ENCODE assay signal across 13 mouse cellular contexts in genomic region chr12:33153131-33153530, GRCm38 (mm10).
"Had no signal": no experiment of that assay in that cellular context is flagged by ENCODE, and none has a peak within 500 bp of the region (broad histone marks: within the 10 kb centered on the region; RNA-seq: fewer than 3 reads in every experiment).

No protein-coding gene starts in this region.

- H3K9ac ChIP-seq: midbrain, embryonic 15.5 days; neural tube, embryonic 12.5 days had no signal

- DNase-seq: kidney, adult 8-10 months; kidney, postnatal 25 days; layer of hippocampus, postnatal 36 days; lung, adult 2 months; lung, postnatal 36 days; thymus, adult 18-20 months; thymus, postnatal 14 days had no signal

- H3K27me3 ChIP-seq: midbrain, embryonic 15.5 days; neural tube, embryonic 12.5 days had no signal

- H3K27ac ChIP-seq: limb, embryonic 10.5 days; midbrain, embryonic 10.5 days; midbrain, embryonic 15.5 days; neural tube, embryonic 12.5 days had no signal

- H3K4me3 ChIP-seq: limb, embryonic 10.5 days; midbrain, embryonic 10.5 days; midbrain, embryonic 15.5 days; neural tube, embryonic 12.5 days had no signal

- H3K36me3 ChIP-seq: midbrain, embryonic 15.5 days had no signal

- ATAC-seq: intestine, postnatal 0 days; lung, postnatal 0 days; midbrain, embryonic 15.5 days had no signal

- H3K9me3 ChIP-seq: limb, embryonic 10.5 days; midbrain, embryonic 10.5 days; midbrain, embryonic 15.5 days; neural tube, embryonic 12.5 days had no signal

- H3K4me2 ChIP-seq: midbrain, embryonic 15.5 days; neural tube, embryonic 12.5 days had no signal
